Mouse (Mus musculus): ENCODE data around the gene Ppp1r3a. TPM values are rescaled to one million over a fixed set of nuclear protein-coding genes. Genes with fewer than 3 reads are reported as not detected.
"Not testable (repeated sequence)": the region's sequence is repeated elsewhere in the genome, so short reads cannot be mapped to it uniquely, and the experiment has no call there.

Ppp1r3a gene
- polyA plus RNA-seq, 1 experiment from 2014 or later, result not detected

DNA sequence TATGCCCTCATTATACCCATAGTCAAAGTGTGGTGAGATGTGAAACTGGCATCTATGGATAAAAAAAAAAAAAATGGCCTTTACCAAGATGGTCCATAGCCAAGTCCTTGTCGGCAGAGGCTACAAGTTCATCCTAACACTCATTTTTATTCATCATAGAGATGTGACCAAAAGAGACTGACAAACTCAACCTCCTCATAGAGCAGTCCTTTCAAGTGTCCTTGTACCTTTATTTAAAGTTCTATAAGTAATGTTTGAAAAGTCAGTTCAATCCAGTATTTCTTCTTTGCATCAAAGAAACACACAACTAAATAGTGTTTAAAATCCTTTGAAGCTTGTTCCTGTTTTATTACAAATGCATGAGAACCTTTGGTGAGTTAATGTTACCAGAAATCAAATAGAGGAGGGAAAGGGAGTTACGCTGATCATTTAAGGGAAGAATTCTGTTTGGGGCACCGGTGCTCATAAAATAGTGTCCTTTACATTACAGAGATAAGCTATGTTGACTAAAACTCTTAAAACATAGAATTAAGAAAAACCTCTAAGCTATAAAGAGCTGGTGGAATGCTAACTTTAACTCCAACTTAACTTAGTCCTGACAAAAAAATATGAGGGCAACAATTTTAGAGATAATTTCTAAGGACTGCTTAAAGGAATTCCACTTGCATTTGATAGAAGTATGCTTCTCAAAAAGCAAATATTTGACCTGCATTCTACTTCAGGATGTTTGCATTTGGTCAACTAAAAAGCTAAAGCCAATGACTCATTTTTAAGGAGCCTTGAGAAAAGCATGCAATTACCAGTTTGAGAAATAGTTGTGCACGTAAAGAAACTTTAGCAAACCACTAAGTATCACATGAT lies 39.7 kb downstream of the Ppp1r3a start:
- no peaks in the 10 kb centered on the region for H3K36me3 ChIP-seq (ENCODE audit: insufficient read depth, low read length)
- no peak overlapping the region for H3K4me3 ChIP-seq (replicated peaks; ENCODE audit: low read depth, low read length)
- H3K9ac ChIP-seq (ENCODE audit: low read depth, low read length), result no peak overlapping the region
- TF ChIP-seq CTCF (IDR thresholded peaks at IDR 0.05; ENCODE audit: low read depth), result no peak
- DNase-seq (ENCODE audit: low spot score) (no peak), ATAC-seq (replicated peaks; ENCODE audit: low FRiP score, low read depth) (no peak)
- 85% methylated on average over 4 of the region's 4 CpGs for WGBS
- H3K27me3 ChIP-seq (ENCODE audit: insufficient read depth, low read length), result no peaks in the 10 kb centered on the region
- H3K4me2 ChIP-seq (ENCODE audit: low read length), result no peak overlapping the region
- H3K27ac ChIP-seq, result no peak overlapping the region
- H3K9me3 ChIP-seq (replicated peaks; ENCODE audit: low read length), result no peaks in the 10 kb centered on the region
- no peaks in the 10 kb centered on the region for H3K4me1 ChIP-seq (replicated peaks; ENCODE audit: insufficient read depth, low read length)

GRCm38 (mm10) chr6:14712146-14712545 lies 42.9 kb downstream of the Ppp1r3a start:
- Histone ChIP-seq H3K9ac (ENCODE audit: low read depth, low read length) (no peak overlapping the region), H3K27me3 (ENCODE audit: insufficient read depth, low read length) (no peaks in the 10 kb centered on the region), H3K4me1 (replicated peaks; ENCODE audit: insufficient read depth, low read length) (no peaks in the 10 kb centered on the region), H3K27ac (no peak overlapping the region), H3K9me3 (replicated peaks; ENCODE audit: low read length) (no peaks in the 10 kb centered on the region), H3K36me3 (ENCODE audit: insufficient read depth, low read length) (no peaks in the 10 kb centered on the region), H3K4me2 (ENCODE audit: low read length) (no peak overlapping the region), H3K4me3 (replicated peaks; ENCODE audit: low read depth, low read length) (no peak overlapping the region)
- DNase-seq (ENCODE audit: low spot score) (no peak), ATAC-seq (replicated peaks; ENCODE audit: low FRiP score, low read depth) (no peak)
- 8% methylated on average over 2 of the region's 2 CpGs for WGBS
- no peak for TF ChIP-seq CTCF (IDR thresholded peaks at IDR 0.05; ENCODE audit: low read depth)

DNA sequence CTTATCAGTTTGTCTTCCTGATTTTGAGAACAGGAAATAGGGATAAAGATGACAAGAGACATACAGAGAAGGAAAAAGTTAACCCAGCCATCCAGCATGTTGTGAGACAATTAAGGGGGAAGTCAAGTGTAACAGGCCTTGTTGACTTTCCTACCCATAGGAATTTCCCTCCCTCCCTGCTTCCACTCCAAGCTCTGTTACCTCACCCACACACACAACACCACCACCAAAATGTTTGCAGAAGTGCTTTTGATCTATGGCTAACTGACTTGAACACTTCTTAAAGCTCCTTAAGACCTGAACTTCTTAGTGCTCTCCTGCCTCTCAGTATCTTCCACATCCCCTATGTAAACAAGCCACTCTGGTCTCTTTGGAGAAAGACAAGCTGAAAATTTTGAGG lies 55.0 kb downstream of the Ppp1r3a start:
- H3K27me3 ChIP-seq (ENCODE audit: insufficient read depth, low read length), result no peaks in the 10 kb centered on the region
- H3K4me2 ChIP-seq (ENCODE audit: low read length), result no peak overlapping the region
- TF ChIP-seq CTCF (IDR thresholded peaks at IDR 0.05; ENCODE audit: low read depth), result no peak
- DNase-seq (ENCODE audit: low spot score) (peak; percentile 59), ATAC-seq (replicated peaks; ENCODE audit: low FRiP score, low read depth) (peak; percentile 52; the same call in 1 of the 2 replicates)
- H3K4me3 ChIP-seq (replicated peaks; ENCODE audit: low read depth, low read length), result no peak overlapping the region
- H3K36me3 ChIP-seq (ENCODE audit: insufficient read depth, low read length), result no peaks in the 10 kb centered on the region
- H3K9me3 ChIP-seq (replicated peaks; ENCODE audit: low read length), result no peaks in the 10 kb centered on the region
- H3K9ac ChIP-seq (ENCODE audit: low read depth, low read length), result no peak overlapping the region
- no peak overlapping the region for H3K27ac ChIP-seq
- no peaks in the 10 kb centered on the region for H3K4me1 ChIP-seq (replicated peaks; ENCODE audit: insufficient read depth, low read length)

DNA sequence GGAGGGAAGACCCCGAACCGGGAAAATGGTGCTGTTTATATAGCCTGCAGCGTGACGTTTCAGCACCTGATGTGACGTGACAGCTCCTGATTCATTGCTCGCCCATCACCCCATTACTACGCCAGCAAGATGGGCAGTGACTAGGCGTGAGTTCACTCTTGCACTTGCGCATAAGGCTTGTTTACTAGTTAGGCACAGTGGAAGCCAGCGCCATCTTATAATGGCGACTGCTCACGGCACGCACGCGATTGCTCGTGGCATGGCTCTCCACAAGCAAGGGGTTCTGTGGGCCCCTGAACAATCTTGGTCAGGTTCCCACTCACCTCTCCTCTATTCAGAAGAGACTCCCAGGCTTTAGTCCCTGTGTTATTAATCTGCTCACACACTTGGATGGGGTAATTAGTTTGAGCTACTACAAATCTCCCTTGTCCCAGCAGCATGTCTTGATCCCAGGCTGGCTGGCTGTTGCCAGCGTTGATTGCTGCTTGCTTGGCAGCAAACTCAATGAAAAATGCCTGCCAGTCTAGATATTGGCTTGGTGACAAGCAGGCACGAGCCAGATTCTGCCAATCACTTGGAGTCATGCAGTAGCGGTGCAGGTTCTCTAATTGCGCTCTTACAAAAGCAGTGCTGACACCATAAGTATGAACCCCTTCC lies 75.7 kb downstream of the Ppp1r3a start:
- not testable (repeated sequence) for H3K27ac ChIP-seq; DNase-seq (ENCODE audit: low spot score); H3K4me2 ChIP-seq (ENCODE audit: low read length); H3K9ac ChIP-seq (ENCODE audit: low read depth, low read length); H3K27me3 ChIP-seq (ENCODE audit: insufficient read depth, low read length); H3K36me3 ChIP-seq (ENCODE audit: insufficient read depth, low read length); ATAC-seq (replicated peaks; ENCODE audit: low FRiP score, low read depth); H3K4me1 ChIP-seq (replicated peaks; ENCODE audit: insufficient read depth, low read length); H3K4me3 ChIP-seq (replicated peaks; ENCODE audit: low read depth, low read length); H3K9me3 ChIP-seq (replicated peaks; ENCODE audit: low read length)
- WGBS, result 88% methylated on average over 20 of the region's 20 CpGs

DNA sequence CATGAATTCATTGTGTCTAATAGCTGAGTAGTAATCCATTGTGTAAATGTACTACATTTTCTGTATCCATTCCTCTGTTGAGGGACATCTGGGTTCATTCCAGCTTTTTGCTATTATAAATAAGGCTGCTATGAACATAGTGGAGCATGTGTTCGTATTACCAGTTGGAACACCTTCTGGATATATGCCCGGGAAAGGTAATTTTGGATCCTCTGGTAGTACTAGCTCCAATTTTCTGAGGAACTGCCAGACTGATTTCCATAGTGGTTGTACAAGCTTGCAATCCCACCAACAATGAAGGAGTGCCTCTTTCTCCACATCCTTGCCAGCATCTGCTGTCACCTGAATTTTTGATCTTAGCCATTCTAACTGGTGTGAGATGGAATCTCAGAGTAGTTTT lies 86.1 kb downstream of the Ppp1r3a start:
- 84% methylated on average over 2 of the region's 2 CpGs for WGBS
- ATAC-seq (replicated peaks; ENCODE audit: low FRiP score, low read depth); H3K36me3 ChIP-seq (ENCODE audit: insufficient read depth, low read length): not testable (repeated sequence)

DNA sequence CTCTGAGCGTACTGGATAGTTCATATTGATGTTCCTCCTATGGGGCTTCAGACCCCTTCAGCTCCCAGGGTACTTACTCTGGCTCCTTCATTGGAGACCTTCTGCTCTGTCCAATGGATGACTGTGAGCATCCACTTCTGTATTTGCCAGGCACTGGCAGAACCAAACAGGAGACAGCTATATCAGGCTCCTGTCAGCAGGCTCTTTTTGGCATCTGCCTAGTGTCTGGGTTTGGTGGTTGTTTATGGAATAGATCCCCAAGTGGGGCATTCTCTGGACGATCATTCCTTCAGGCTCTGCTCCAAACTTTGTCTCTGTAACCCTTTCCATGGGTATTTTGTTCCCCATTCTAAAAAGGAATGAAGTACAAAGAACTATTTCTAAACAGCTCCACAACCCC lies 87.4 kb downstream of the Ppp1r3a start:
- H3K27me3 ChIP-seq (ENCODE audit: insufficient read depth, low read length); H3K36me3 ChIP-seq (ENCODE audit: insufficient read depth, low read length); H3K4me2 ChIP-seq (ENCODE audit: low read length); H3K4me1 ChIP-seq (replicated peaks; ENCODE audit: insufficient read depth, low read length); H3K4me3 ChIP-seq (replicated peaks; ENCODE audit: low read depth, low read length); H3K27ac ChIP-seq; ATAC-seq (replicated peaks; ENCODE audit: low FRiP score, low read depth); DNase-seq (ENCODE audit: low spot score); H3K9ac ChIP-seq (ENCODE audit: low read depth, low read length); H3K9me3 ChIP-seq (replicated peaks; ENCODE audit: low read length): not testable (repeated sequence)
- 87% methylated on average over 2 of the region's 2 CpGs for WGBS

More for the DNA sequence above, 86.1 kb downstream of the Ppp1r3a start:
- H3K4me3 ChIP-seq (replicated peaks; ENCODE audit: low read depth, low read length); H3K27ac ChIP-seq; H3K9me3 ChIP-seq (replicated peaks; ENCODE audit: low read length); DNase-seq (ENCODE audit: low spot score); H3K27me3 ChIP-seq (ENCODE audit: insufficient read depth, low read length); H3K9ac ChIP-seq (ENCODE audit: low read depth, low read length); H3K4me1 ChIP-seq (replicated peaks; ENCODE audit: insufficient read depth, low read length); H3K4me2 ChIP-seq (ENCODE audit: low read length): not testable (repeated sequence)

Other genes starting within 250 kb of the Ppp1r3a start
- gene Foxp2, start 146.1 kb upstream of the Ppp1r3a start, polyA plus RNA-seq (2015; fragmentation: Nextera tagmentation; extraction: Ambion mirVana), result 2.4 and 2.5 TPM in 2 replicates

Data from kidney, postnatal 0 days (tissue).